Mouse (Mus musculus) intestine, embryonic 16.5 days (tissue): Measurements from ENCODE around the gene Rab3il1. TPM values are rescaled to one million over a fixed set of nuclear protein-coding genes. Genes with fewer than 3 reads are reported as not detected.
A peak's percentile ranks its signal among the peaks of the same experiment; 100 is the strongest.

Experiments used
- ATAC-seq: fragments of 200-750 bp; cut with Nextera tagmentation; 2 replicates; pipeline ENCODE4 v1.8.0; 2017; ENCODE audit warnings: moderate TSS enrichment, moderate library complexity
- H3K27ac ChIP-seq: fragments of 300-500 bp; sonication (generic); 2 replicates; pipeline ENCODE4 v1.5.1; 2014; ENCODE audit warnings: mild to moderate bottlenecking, low read length
- H3K27me3 ChIP-seq: fragments of 300-500 bp; sonication (generic); replicated peaks from 2 replicates; pipeline ENCODE4 v1.6.1; 2014; ENCODE audit warnings: low read length, control low read depth, mixed read lengths; ENCODE audit not compliant: control insufficient read depth, insufficient read depth
- H3K36me3 ChIP-seq: fragments of 300-500 bp; sonication (generic); 2 replicates; pipeline ENCODE4 v1.6.1; 2014; ENCODE audit warnings: low read length, control low read depth; ENCODE audit not compliant: control insufficient read depth, insufficient read depth
- H3K4me1 ChIP-seq: fragments of 300-500 bp; sonication (generic); 2 replicates; pipeline ENCODE4 v1.6.1; 2014; ENCODE audit warnings: low read length, control low read depth, mixed read lengths; ENCODE audit not compliant: control insufficient read depth, insufficient read depth
- H3K4me2 ChIP-seq: fragments of 300-500 bp; sonication (generic); 2 replicates; pipeline ENCODE4 v1.6.1; 2014; ENCODE audit warnings: low read depth, low read length, control low read depth
- H3K4me3 ChIP-seq: fragments of 300-500 bp; sonication (generic); 2 replicates; pipeline ENCODE4 v1.5.1; 2014; ENCODE audit warnings: mild to moderate bottlenecking, low read length
- H3K9ac ChIP-seq: fragments of 300-500 bp; sonication (generic); 2 replicates; pipeline ENCODE4 v1.6.1; 2014; ENCODE audit warnings: low read depth, low read length
- H3K9me3 ChIP-seq: fragments of 300-500 bp; sonication (generic); 2 replicates; pipeline ENCODE4 v1.6.1; 2016; ENCODE audit warnings: low read length, control low read depth; ENCODE audit not compliant: control insufficient read depth
- WGBS: fragments of 180-500 bp; shearing (Covaris S2); extraction: QIAGEN DNeasy Blood & Tissue Kit; methylation state at CpG from one replicate; pipeline ENCODE4 v1.1.7; 2014; 5-methylcytosine and 5-hydroxymethylcytosine counted together
- polyA plus RNA-seq: library from polyadenylated mRNA; unstranded; fragments of >200 nt; fragmentation: Nextera tagmentation; extraction: Ambion mirVana; gene quantifications from 2 replicates; pipeline ENCODE4 v1.2.1, GENCODE M21; 2015

Gene Rab3il1
- polyA plus RNA-seq, 1 experiment from 2014 or later: 45.7 TPM

- 57% methylated on average over 8 of the region's 8 CpGs for WGBS
These were observed 33.4 kb downstream of the Rab3il1 start for GRCm38 (mm10) chr19:10034785-10035447.

GRCm38 (mm10) chr19:10037534-10037933, 36.1 kb downstream of the Rab3il1 start:
- no peak overlapping the region for H3K4me2 ChIP-seq
- no peaks in the 10 kb centered on the region for H3K36me3 ChIP-seq
- H3K27ac ChIP-seq: no peak overlapping the region
- no peaks in the 10 kb centered on the region for H3K9me3 ChIP-seq
- peaks cover 23% of the 10 kb centered on the region for H3K4me1 ChIP-seq
- no peak for ATAC-seq
- WGBS: 69% methylated on average over 2 of the region's 2 CpGs
- no peak overlapping the region for H3K4me3 ChIP-seq
- no peak overlapping the region for H3K9ac ChIP-seq
- H3K27me3 ChIP-seq: no peaks in the 10 kb centered on the region

More at GRCm38 (mm10) chr19:10034785-10035447, 33.4 kb downstream of the Rab3il1 start:
- Histone ChIP-seq H3K27ac (no peak overlapping the region), H3K4me3 (no peak overlapping the region), H3K4me1 (peaks cover 8% of the 10 kb centered on the region), H3K4me2 (no peak overlapping the region), H3K9ac (peak overlapping the region; percentile 16; the same call in 1 of the 2 replicates), H3K9me3 (no peaks in the 10 kb centered on the region), H3K36me3 (no peaks in the 10 kb centered on the region), H3K27me3 (no peaks in the 10 kb centered on the region)
- ATAC-seq: peak; percentile 64

- Histone ChIP-seq H3K4me1 (peaks cover 31% of the 10 kb centered on the region), H3K4me2 (no peak overlapping the region), H3K4me3 (no peak overlapping the region), H3K27ac (0 out of 2 replicates have a peak overlapping the region, but pooled peaks have one; percentile 3), H3K27me3 (no peaks in the 10 kb centered on the region), H3K9ac (no peak overlapping the region), H3K36me3 (no peaks in the 10 kb centered on the region), H3K9me3 (no peaks in the 10 kb centered on the region)
- no peak for ATAC-seq
- 75% methylated on average over 3 of the region's 3 CpGs for WGBS
These were observed 36.9 kb downstream of the Rab3il1 start for GRCm38 (mm10) chr19:10038364-10038763.

- Histone ChIP-seq H3K36me3 (no peaks in the 10 kb centered on the region), H3K9ac (no peak overlapping the region), H3K27me3 (no peaks in the 10 kb centered on the region), H3K9me3 (no peaks in the 10 kb centered on the region), H3K27ac (0 out of 2 replicates have a peak overlapping the region, but pooled peaks have one; percentile 3), H3K4me3 (no peak overlapping the region), H3K4me2 (no peak overlapping the region), H3K4me1 (peaks cover 32% of the 10 kb centered on the region)
- WGBS: 23% methylated on average over 3 of the region's 3 CpGs
- ATAC-seq: no peak
These were observed 37.4 kb downstream of the Rab3il1 start for GRCm38 (mm10) chr19:10038910-10039309.

GRCm38 (mm10) chr19:10039615-10040014, 38.1 kb downstream of the Rab3il1 start:
- ATAC-seq: no peak
- Histone ChIP-seq H3K27me3 (no peaks in the 10 kb centered on the region), H3K27ac (no peak overlapping the region), H3K4me2 (no peak overlapping the region), H3K9me3 (no peaks in the 10 kb centered on the region), H3K9ac (no peak overlapping the region), H3K4me1 (peaks cover 32% of the 10 kb centered on the region), H3K36me3 (no peaks in the 10 kb centered on the region), H3K4me3 (no peak overlapping the region)
- 80% methylated on average over 2 of the region's 2 CpGs for WGBS

- Histone ChIP-seq H3K27ac (no peak overlapping the region), H3K9me3 (no peaks in the 10 kb centered on the region), H3K27me3 (no peaks in the 10 kb centered on the region), H3K4me1 (peaks cover 32% of the 10 kb centered on the region), H3K4me2 (peak overlapping the region; percentile 97), H3K4me3 (peak overlapping the region; percentile 71), H3K36me3 (no peaks in the 10 kb centered on the region), H3K9ac (peak overlapping the region; percentile 79)
- 14% methylated on average over 17 of the region's 20 CpGs for WGBS
- peak; percentile 2; the same call in 1 of the 2 replicates for ATAC-seq
These were observed 39.5 kb downstream of the Rab3il1 start for GRCm38 (mm10) chr19:10040866-10041387.

- ATAC-seq: peak; percentile 91
- Histone ChIP-seq H3K4me1 (peaks cover 32% of the 10 kb centered on the region), H3K9ac (peak within 1 kb of the TSS; percentile 79), H3K36me3 (no peaks in the 10 kb centered on the region), H3K27me3 (no peaks in the 10 kb centered on the region), H3K4me2 (peak within 1 kb of the TSS; percentile 97), H3K27ac (peak within 1 kb of the TSS; percentile 52; the same call in 1 of the 2 replicates), H3K4me3 (peak within 1 kb of the TSS; percentile 71), H3K9me3 (no peaks in the 10 kb centered on the region)
- WGBS: under 1% methylated on average over 62 of the region's 69 CpGs
These were observed 40.1 kb downstream of the Rab3il1 start, which contains the start of gene Fads3 for GRCm38 (mm10) chr19:10041388-10042148. Gene Fads3, plus strand, starts transcription at chr19:10041569.

- no peaks in the 10 kb centered on the region for H3K36me3 ChIP-seq
- no peaks in the 10 kb centered on the region for H3K9me3 ChIP-seq
- peak overlapping the region; percentile 79 for H3K9ac ChIP-seq
- peak overlapping the region; percentile 71 for H3K4me3 ChIP-seq
- 45% methylated on average over 6 of the region's 6 CpGs for WGBS
- H3K4me1 ChIP-seq: peaks cover 34% of the 10 kb centered on the region
- peak overlapping the region; percentile 97 for H3K4me2 ChIP-seq
- H3K27ac ChIP-seq: no peak overlapping the region
- H3K27me3 ChIP-seq: no peaks in the 10 kb centered on the region
- peak; percentile 13; the same call in 1 of the 2 replicates for ATAC-seq
These were observed 40.8 kb downstream of the Rab3il1 start for GRCm38 (mm10) chr19:10042232-10042631.

GRCm38 (mm10) chr19:10042816-10043215, 41.3 kb downstream of the Rab3il1 start:
- no peak for ATAC-seq
- no peaks in the 10 kb centered on the region for H3K9me3 ChIP-seq
- no peak overlapping the region for H3K4me3 ChIP-seq
- no peak overlapping the region; the same call in 1 of the 2 replicates for H3K9ac ChIP-seq
- H3K27ac ChIP-seq: no peak overlapping the region
- WGBS: 83% methylated on average over 4 of the region's 4 CpGs
- peaks cover 34% of the 10 kb centered on the region for H3K4me1 ChIP-seq
- no peaks in the 10 kb centered on the region for H3K36me3 ChIP-seq
- peak overlapping the region; percentile 97; the same call in 1 of the 2 replicates for H3K4me2 ChIP-seq
- H3K27me3 ChIP-seq: no peaks in the 10 kb centered on the region
